In genomic region chr2:23068370-23068737, GRCm38 (mm10) we compare ENCODE assay signal across 8 mouse cellular contexts. TPM values are rescaled to one million over a fixed set of nuclear protein-coding genes. Genes with fewer than 3 reads are reported as not detected.
DNase-seq lines count a peak whose midpoint lies in the region; ATAC-seq and TF ChIP-seq lines count a peak whose summit lies in the region.

No protein-coding gene starts in this region.

- H3K4me2 ChIP-seq in hindbrain, embryonic 13.5 days = peak overlapping the region; percentile 97

- peak overlapping the region; percentile 97 for H3K27ac ChIP-seq in layer of hippocampus, adult 2 months
- H3K27ac ChIP-seq in hindbrain, embryonic 13.5 days = peak overlapping the region; percentile 98

- no peaks in the 10 kb centered on the region for H3K9me3 ChIP-seq in hindbrain, embryonic 13.5 days

- no peak for DNase-seq in layer of hippocampus, adult 2 months (ENCODE audit: low spot score in 2 of 2)
- no peak for DNase-seq in layer of hippocampus, postnatal 36 days
- DNase-seq in urinary bladder, postnatal 25 days (ENCODE audit: low spot score) = no peak
- DNase-seq in layer of hippocampus, postnatal 14 days (ENCODE audit: low spot score in 2 of 2) = no peak
- no peak for DNase-seq in B cell, adult 2 months

- no peak for TF ChIP-seq CTCF in layer of hippocampus, adult 2 months (conservative IDR thresholded peaks at IDR 0.05)

- ATAC-seq in common myeloid progenitor, adult 5-6 weeks (replicated peaks; ENCODE audit: low read depth, poor library complexity, severe bottlenecking) = peak; percentile 24
- ATAC-seq in hindbrain, embryonic 13.5 days (ENCODE audit: low FRiP score) = peak; percentile 79
- ATAC-seq in megakaryocyte-erythroid progenitor cell, adult 5-6 weeks (replicated peaks; ENCODE audit: low FRiP score, low TSS enrichment, poor library complexity, severe bottlenecking) = peak; percentile 39

- H3K27me3 ChIP-seq in hindbrain, embryonic 13.5 days = no peaks in the 10 kb centered on the region

- H3K4me3 ChIP-seq in layer of hippocampus, adult 2 months = peak overlapping the region; percentile 74
- H3K4me3 ChIP-seq in hindbrain, embryonic 13.5 days = peak overlapping the region; percentile 74

- H3K9ac ChIP-seq in hindbrain, embryonic 13.5 days = peak overlapping the region; percentile 95

- peaks cover 13% of the 10 kb centered on the region for H3K4me1 ChIP-seq in hindbrain, embryonic 13.5 days (replicated peaks)

- peaks cover 3% of the 10 kb centered on the region; the same call in 1 of the 2 replicates for H3K36me3 ChIP-seq in hindbrain, embryonic 13.5 days

- under 1% methylated on average over 21 of the region's 21 CpGs for WGBS in hindbrain, embryonic 13.5 days

RNA-seq across cellular contexts. Expression of gene Acbd5, which starts 0.4 kb away (rescaled TPM):
- total RNA-seq in layer of hippocampus, adult 2 months (2021) = 10 to 100 TPM; 78.9 to 85.4 TPM
- total RNA-seq in layer of hippocampus, postnatal 36 days (2021) = 10 to 100 TPM; 84.9 to 94.1 TPM
- total RNA-seq in common myeloid progenitor, adult 5-6 weeks (2017) = 29.0 and 29.1 TPM in 2 replicates
- 76.8 and 84.6 TPM in 2 replicates for polyA plus RNA-seq in hindbrain, embryonic 13.5 days (2015; fragmentation: Nextera tagmentation; extraction: Ambion mirVana)
- total RNA-seq in megakaryocyte-erythroid progenitor cell, adult 5-6 weeks (2014; fragmentation: Nextera tagmentation) = 19.6 and 22.1 TPM in 2 replicates
- total RNA-seq in megakaryocyte-erythroid progenitor cell, adult 5-6 weeks (2017) = 19.0 and 22.7 TPM in 2 replicates
- total RNA-seq in layer of hippocampus, postnatal 14 days (2021) = 10 to 100 TPM; 74.3 to 81.1 TPM

RNA-seq across cellular contexts. Expression of gene Abi1, which starts 28.3 kb away (rescaled TPM):
- 100 to 1,000 TPM; 221 to 234 TPM for total RNA-seq in layer of hippocampus, adult 2 months (2021)
- total RNA-seq in layer of hippocampus, postnatal 36 days (2021) = 100 to 1,000 TPM; 216 to 228 TPM
- total RNA-seq in common myeloid progenitor, adult 5-6 weeks (2017) = 106 and 124 TPM in 2 replicates
- 51.8 and 52.9 TPM in 2 replicates for polyA plus RNA-seq in hindbrain, embryonic 13.5 days (2015; fragmentation: Nextera tagmentation; extraction: Ambion mirVana)
- 49.1 and 70.0 TPM in 2 replicates for total RNA-seq in megakaryocyte-erythroid progenitor cell, adult 5-6 weeks (2014; fragmentation: Nextera tagmentation)
- total RNA-seq in megakaryocyte-erythroid progenitor cell, adult 5-6 weeks (2017) = 77.0 and 113 TPM in 2 replicates
- total RNA-seq in layer of hippocampus, postnatal 14 days (2021) = 100 to 1,000 TPM; 213 to 215 TPM

Comparison
In these comparisons a context has a peak if more than half of its experiments do, and no peak if none do; other contexts are left out.
1. ATAC-seq: peak in every context shown above with its lines; median percentile 79 in hindbrain, embryonic 13.5 days; 39 in megakaryocyte-erythroid progenitor cell, adult 5-6 weeks; 24 in common myeloid progenitor, adult 5-6 weeks.